Mouse (Mus musculus) limb, embryonic 11.5 days (tissue): ENCODE measurements around the gene Ccno. TPM values are rescaled to one million over a fixed set of nuclear protein-coding genes. Genes with fewer than 3 reads are reported as not detected.

Experiments
- ATAC-seq: fragments of 200-750 bp; cut with Nextera tagmentation; 2 replicates; pipeline ENCODE4 v1.8.0; 2017; ENCODE audit warnings: low read depth; ENCODE audit not compliant: insufficient number of reproducible peaks, low FRiP score, low TSS enrichment
- DNase-seq: peaks from one replicate; pipeline ENCODE4 v3.0.0-alpha.2; 2015; ENCODE audit warnings: low spot score
- H3K27ac ChIP-seq: fragments of 300-500 bp; sonication (generic); replicated peaks from 2 replicates; pipeline ENCODE4 v1.5.1; 2014; ENCODE audit warnings: low read depth, mild to moderate bottlenecking, low read length
- H3K27me3 ChIP-seq: fragments of 300-500 bp; sonication (generic); 2 replicates; pipeline ENCODE4 v1.6.1; 2014; ENCODE audit warnings: mild to moderate bottlenecking, low read length, mixed read lengths; ENCODE audit not compliant: control insufficient read depth, insufficient read depth
- H3K36me3 ChIP-seq: fragments of 300-500 bp; sonication (generic); 2 replicates; pipeline ENCODE4 v1.6.1; 2014; ENCODE audit warnings: mild to moderate bottlenecking, low read length, moderate library complexity, mixed read lengths; ENCODE audit not compliant: control insufficient read depth, insufficient read depth
- H3K4me1 ChIP-seq: fragments of 300-500 bp; sonication (generic); 2 replicates; pipeline ENCODE4 v1.6.1; 2014; ENCODE audit warnings: low read length, mixed read lengths; ENCODE audit not compliant: control insufficient read depth, insufficient read depth
- H3K4me2 ChIP-seq: fragments of 300-500 bp; sonication (generic); 2 replicates; pipeline ENCODE4 v1.6.1; 2014; ENCODE audit warnings: low read depth, mild to moderate bottlenecking, moderate library complexity; ENCODE audit not compliant: severe bottlenecking
- H3K4me3 ChIP-seq: fragments of 300-500 bp; sonication (generic); 2 replicates; pipeline ENCODE4 v1.5.1; 2014; ENCODE audit warnings: low read depth, low read length
- H3K9ac ChIP-seq: fragments of 300-500 bp; sonication (generic); 2 replicates; pipeline ENCODE4 v1.6.1; 2014; ENCODE audit warnings: mild to moderate bottlenecking, low read length
- H3K9me3 ChIP-seq: fragments of 300-500 bp; sonication (generic); 2 replicates; pipeline ENCODE4 v1.6.1; 2016; ENCODE audit warnings: low read length; ENCODE audit not compliant: control insufficient read depth
- WGBS: fragments of 180-500 bp; shearing (Covaris S2); extraction: QIAGEN DNeasy Blood & Tissue Kit; methylation state at CpG from one replicate; pipeline ENCODE4 v1.1.7; 2014; 5-methylcytosine and 5-hydroxymethylcytosine counted together
- polyA plus RNA-seq: library from polyadenylated mRNA; unstranded; fragments of >200 nt; fragmentation: Nextera tagmentation; extraction: Ambion mirVana; gene quantifications from 2 replicates; pipeline ENCODE4 v1.2.1, GENCODE M21; 2014

Ccno gene
- polyA plus RNA-seq, 1 experiment from 2014 or later, result 0.15 TPM

DNA sequence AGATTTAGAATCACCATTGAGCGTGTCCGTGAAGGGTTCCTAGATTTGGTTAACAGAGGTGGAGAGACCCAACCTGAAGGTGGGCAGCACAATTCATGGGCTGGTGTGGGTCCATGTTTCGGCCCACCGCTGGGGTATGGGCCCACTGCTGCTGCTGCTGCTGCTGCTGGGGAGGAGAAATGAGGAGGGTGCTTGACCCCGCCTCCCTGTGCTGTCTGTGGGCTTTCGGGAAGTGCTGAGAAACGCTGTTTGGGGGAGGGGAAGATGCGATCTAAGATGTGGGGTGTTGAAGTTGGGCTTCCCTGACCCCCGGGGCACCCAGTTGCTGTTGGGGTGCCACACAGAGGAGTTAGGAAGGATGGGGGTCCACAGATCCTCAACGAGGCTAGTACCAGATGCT lies 10.9 kb upstream of the Ccno start:
- DNase-seq (no peak), ATAC-seq (no peak)
- Histone ChIP-seq H3K4me1 (no peaks in the 10 kb centered on the region), H3K36me3 (no peaks in the 10 kb centered on the region), H3K4me2 (peak overlapping the region; percentile 26; the same call in 1 of the 2 replicates), H3K27ac (no peak overlapping the region), H3K9me3 (no peaks in the 10 kb centered on the region), H3K27me3 (no peaks in the 10 kb centered on the region), H3K4me3 (no peak overlapping the region), H3K9ac (no peak overlapping the region)
- WGBS, result 33% methylated on average over 10 of the region's 10 CpGs

- Histone ChIP-seq H3K27ac (no peak overlapping the region), H3K9me3 (no peaks in the 10 kb centered on the region), H3K4me2 (peak overlapping the region; percentile 77; the same call in 1 of the 2 replicates), H3K4me3 (no peak overlapping the region), H3K4me1 (peaks cover 31% of the 10 kb centered on the region), H3K27me3 (peaks cover 47% of the 10 kb centered on the region), H3K9ac (no peak overlapping the region), H3K36me3 (no peaks in the 10 kb centered on the region)
- WGBS, result 7% methylated on average over 18 of the region's 18 CpGs
- DNase-seq (peak; percentile 45), ATAC-seq (no peak)
Measured at GRCm38 (mm10) chr13:112985605-112986450, 1.8 kb upstream of the Ccno start.

- ATAC-seq, result no peak
- Histone ChIP-seq H3K4me3 (peak overlapping the region; percentile 44; the same call in 1 of the 2 replicates), H3K4me1 (peaks cover 31% of the 10 kb centered on the region), H3K27me3 (peaks cover 54% of the 10 kb centered on the region), H3K4me2 (peak overlapping the region; percentile 77), H3K9ac (no peak overlapping the region), H3K36me3 (no peaks in the 10 kb centered on the region), H3K9me3 (no peaks in the 10 kb centered on the region), H3K27ac (no peak overlapping the region)
- DNase-seq, result peak; percentile 39
- WGBS, result 1% methylated on average over 17 of the region's 17 CpGs
Measured at GRCm38 (mm10) chr13:112986451-112986950, 1.1 kb upstream of the Ccno start.

GRCm38 (mm10) chr13:112987991-112988390 lies 389 bp downstream of the Ccno start:
- Histone ChIP-seq H3K9ac (peak overlapping the region; percentile 40; the same call in 1 of the 2 replicates), H3K4me1 (peaks cover 31% of the 10 kb centered on the region), H3K27ac (no peak overlapping the region), H3K4me3 (peak overlapping the region; percentile 44), H3K27me3 (peaks cover 62% of the 10 kb centered on the region), H3K36me3 (no peaks in the 10 kb centered on the region), H3K9me3 (no peaks in the 10 kb centered on the region), H3K4me2 (peak overlapping the region; percentile 77)
- WGBS, result under 1% methylated on average over 39 of the region's 39 CpGs
- DNase-seq (no peak), ATAC-seq (peak; percentile 15; the same call in 1 of the 2 replicates)

DNA sequence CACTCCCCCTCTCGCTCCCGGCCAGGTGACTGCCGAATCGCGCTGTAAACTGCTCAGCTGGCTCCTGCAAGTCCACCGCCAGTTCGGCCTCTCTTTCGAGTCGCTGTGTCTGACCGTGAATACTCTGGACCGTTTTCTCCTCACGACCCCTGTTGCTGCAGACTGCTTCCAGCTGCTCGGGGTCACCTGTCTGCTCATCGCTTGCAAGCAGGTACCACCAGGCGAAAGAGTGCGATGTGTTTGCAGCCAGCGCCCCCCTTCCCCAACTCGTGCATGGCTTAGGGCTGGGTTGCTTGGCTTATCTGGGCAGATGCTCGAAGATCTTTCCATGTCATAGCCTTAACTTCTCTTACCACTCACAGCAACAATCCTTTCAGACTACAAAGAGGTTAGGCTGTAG lies 1.3 kb downstream of the Ccno start:
- DNase-seq (peak; percentile 58), ATAC-seq (no peak)
- H3K36me3 ChIP-seq, result no peaks in the 10 kb centered on the region
- H3K4me2 ChIP-seq, result peak overlapping the region; percentile 77
- peaks cover 70% of the 10 kb centered on the region for H3K27me3 ChIP-seq
- 1% methylated on average over 19 of the region's 19 CpGs for WGBS
- H3K27ac ChIP-seq, result no peak overlapping the region
- peak overlapping the region; percentile 15; the same call in 1 of the 2 replicates for H3K4me3 ChIP-seq
- H3K9me3 ChIP-seq, result no peaks in the 10 kb centered on the region
- peaks cover 39% of the 10 kb centered on the region for H3K4me1 ChIP-seq
- H3K9ac ChIP-seq, result no peak overlapping the region

DNA sequence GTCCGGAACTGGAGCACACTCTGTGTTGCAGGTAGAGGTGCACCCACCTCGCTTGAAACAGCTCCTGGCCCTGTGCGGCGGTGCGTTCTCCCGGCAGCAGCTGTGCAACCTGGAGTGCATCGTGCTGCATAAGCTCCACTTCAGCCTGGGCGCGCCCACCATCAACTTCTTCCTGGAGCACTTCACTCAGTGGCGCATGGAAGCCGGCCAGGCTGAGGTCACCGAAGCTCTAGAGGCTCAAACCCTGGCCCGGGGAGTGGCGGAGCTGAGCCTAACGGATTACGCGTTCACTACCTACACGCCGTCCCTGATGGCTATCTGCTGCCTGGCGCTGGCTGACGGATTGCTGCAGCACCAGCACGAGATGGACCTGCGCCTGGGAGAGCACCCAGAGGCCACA lies 1.9 kb downstream of the Ccno start:
- peak; percentile 63 for DNase-seq
- H3K4me2 ChIP-seq, result peak overlapping the region; percentile 16; the same call in 1 of the 2 replicates
- no peaks in the 10 kb centered on the region for H3K9me3 ChIP-seq
- peaks cover 43% of the 10 kb centered on the region for H3K4me1 ChIP-seq
- 2% methylated on average over 23 of the region's 23 CpGs for WGBS
- H3K4me3 ChIP-seq, result peak overlapping the region; percentile 6; the same call in 1 of the 2 replicates
- ATAC-seq, result no peak
- no peaks in the 10 kb centered on the region for H3K36me3 ChIP-seq
- no peak overlapping the region for H3K27ac ChIP-seq
- peaks cover 77% of the 10 kb centered on the region for H3K27me3 ChIP-seq
- no peak overlapping the region for H3K9ac ChIP-seq

DNA sequence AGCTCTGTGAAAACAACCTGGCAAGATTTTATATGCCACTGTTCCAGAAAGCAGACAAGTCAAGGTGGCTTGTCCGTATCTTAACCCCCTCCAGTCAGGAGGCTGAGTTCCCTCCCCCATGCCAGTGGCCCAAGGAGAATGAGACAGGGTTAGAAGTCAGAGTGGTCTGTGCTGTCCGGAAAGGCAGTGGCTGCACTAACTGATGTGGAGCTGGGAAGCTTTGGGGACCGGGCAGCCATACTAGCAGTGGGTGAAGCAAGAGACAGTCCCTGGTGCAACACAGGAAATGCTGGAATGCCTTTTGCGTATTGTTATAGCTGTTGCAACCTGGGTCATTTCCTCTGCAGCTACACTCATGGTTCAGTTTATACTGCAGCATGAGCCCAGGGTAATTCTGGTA lies 2.7 kb downstream of the Ccno start:
- no peak overlapping the region for H3K27ac ChIP-seq
- H3K4me3 ChIP-seq, result no peak overlapping the region
- H3K4me2 ChIP-seq, result no peak overlapping the region
- H3K36me3 ChIP-seq, result no peaks in the 10 kb centered on the region
- H3K4me1 ChIP-seq, result peaks cover 43% of the 10 kb centered on the region
- ATAC-seq (no peak), DNase-seq (no peak)
- no peaks in the 10 kb centered on the region for H3K9me3 ChIP-seq
- WGBS, result 19% methylated on average over 4 of the region's 4 CpGs
- H3K9ac ChIP-seq, result no peak overlapping the region
- peaks cover 85% of the 10 kb centered on the region for H3K27me3 ChIP-seq

DNA sequence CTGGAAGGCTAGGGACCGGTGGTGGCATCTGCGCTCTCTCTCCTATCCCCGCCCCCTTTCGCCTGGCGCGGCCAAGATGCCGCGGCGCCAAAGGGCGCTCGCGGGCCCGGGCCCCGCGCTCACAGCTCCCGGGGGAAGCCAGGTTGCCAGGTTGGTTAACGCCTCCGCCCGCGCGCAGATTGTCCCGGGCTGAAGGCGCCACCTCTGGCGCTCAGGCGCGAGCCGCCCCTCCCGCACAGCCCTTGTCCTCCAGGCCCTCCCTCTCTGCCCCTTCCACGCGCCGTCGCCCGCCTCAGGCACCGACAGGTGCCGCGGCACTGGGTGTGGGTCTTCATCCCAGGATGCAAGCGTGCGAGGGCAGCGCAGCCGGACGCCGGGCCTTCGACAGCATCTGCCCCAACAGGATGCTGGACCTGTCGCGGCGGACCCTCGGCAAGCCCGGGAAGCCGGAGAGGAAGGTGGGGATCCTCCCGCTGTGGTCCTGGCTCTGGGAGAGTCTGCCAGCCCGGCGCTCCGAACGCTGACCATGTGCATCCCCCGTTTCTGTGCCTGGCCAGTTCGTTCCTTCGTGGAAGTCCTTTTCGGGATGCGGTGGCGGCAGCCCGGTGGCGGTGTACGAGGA lies 6.0 kb downstream of the Ccno start, which contains the start of gene Mcidas:
Mcidas (plus strand) TSS at position 315 of the 622 bp plus-strand sequence.
- WGBS, result 1% methylated on average over 63 of the region's 63 CpGs
- no peaks in the 10 kb centered on the region for H3K36me3 ChIP-seq
- H3K27me3 ChIP-seq, result peaks cover 90% of the 10 kb centered on the region
- ATAC-seq (peak; percentile 19; the same call in 1 of the 2 replicates), DNase-seq (peak; percentile 60)
- H3K4me1 ChIP-seq, result peaks cover 24% of the 10 kb centered on the region
- no peak within 1 kb of the TSS for H3K9ac ChIP-seq
- H3K4me3 ChIP-seq, result peak within 1 kb of the TSS; percentile 37
- no peaks in the 10 kb centered on the region for H3K9me3 ChIP-seq
- no peak within 1 kb of the TSS for H3K27ac ChIP-seq
- peak within 1 kb of the TSS; percentile 81 for H3K4me2 ChIP-seq
